Mouse (Mus musculus) embryonic facial prominence, embryonic 12.5 days (tissue): Measurements from ENCODE around the gene Birc6. TPM values are rescaled to one million over a fixed set of nuclear protein-coding genes. Genes with fewer than 3 reads are reported as not detected.
A peak's percentile ranks its signal among the peaks of the same experiment; 100 is the strongest.

Source experiments
- ATAC-seq: fragments of 200-750 bp; cut with Nextera tagmentation; 2 replicates; pipeline ENCODE4 v1.8.0; 2017; ENCODE audit not compliant: insufficient number of reproducible peaks, insufficient read depth, low FRiP score, low TSS enrichment
- H3K27ac ChIP-seq: fragments of 300-500 bp; sonication (generic); 2 replicates; pipeline ENCODE4 v1.5.1; 2016; ENCODE audit warnings: mild to moderate bottlenecking
- H3K27me3 ChIP-seq: fragments of 300-500 bp; sonication (generic); 2 replicates; pipeline ENCODE4 v1.6.1; 2016; ENCODE audit warnings: mild to moderate bottlenecking, moderate library complexity
- H3K36me3 ChIP-seq: fragments of 300-500 bp; sonication (generic); 2 replicates; pipeline ENCODE4 v1.6.1; 2016; ENCODE audit warnings: mild to moderate bottlenecking
- H3K4me1 ChIP-seq: fragments of 300-500 bp; sonication (generic); 2 replicates; pipeline ENCODE4 v1.6.1; 2016
- H3K4me2 ChIP-seq: fragments of 300-500 bp; sonication (generic); replicated peaks from 2 replicates; pipeline ENCODE4 v1.6.1; 2016; ENCODE audit warnings: mild to moderate bottlenecking, moderate library complexity
- H3K4me3 ChIP-seq: fragments of 300-500 bp; sonication (generic); 2 replicates; pipeline ENCODE4 v1.5.1; 2016; ENCODE audit warnings: mild to moderate bottlenecking
- H3K9ac ChIP-seq: fragments of 300-500 bp; sonication (generic); 2 replicates; pipeline ENCODE4 v1.6.1; 2016; ENCODE audit warnings: mild to moderate bottlenecking, moderate library complexity
- H3K9me3 ChIP-seq: fragments of 300-500 bp; sonication (generic); 2 replicates; pipeline ENCODE4 v1.6.1; 2016; ENCODE audit warnings: mild to moderate bottlenecking, moderate library complexity
- WGBS: fragments of 180-500 bp; shearing (Covaris S2); methylation state at CpG from one replicate; pipeline ENCODE4 v1.1.7; 2016; 5-methylcytosine and 5-hydroxymethylcytosine counted together
- polyA plus RNA-seq: library from polyadenylated mRNA; unstranded; fragments of >200 nt; fragmentation: Nextera tagmentation; extraction: Ambion mirVana; gene quantifications from 2 replicates; pipeline ENCODE4 v1.2.1, GENCODE M21; 2016

The Birc6 gene
- polyA plus RNA-seq = 96.5 and 98.3 TPM in 2 replicates

DNA sequence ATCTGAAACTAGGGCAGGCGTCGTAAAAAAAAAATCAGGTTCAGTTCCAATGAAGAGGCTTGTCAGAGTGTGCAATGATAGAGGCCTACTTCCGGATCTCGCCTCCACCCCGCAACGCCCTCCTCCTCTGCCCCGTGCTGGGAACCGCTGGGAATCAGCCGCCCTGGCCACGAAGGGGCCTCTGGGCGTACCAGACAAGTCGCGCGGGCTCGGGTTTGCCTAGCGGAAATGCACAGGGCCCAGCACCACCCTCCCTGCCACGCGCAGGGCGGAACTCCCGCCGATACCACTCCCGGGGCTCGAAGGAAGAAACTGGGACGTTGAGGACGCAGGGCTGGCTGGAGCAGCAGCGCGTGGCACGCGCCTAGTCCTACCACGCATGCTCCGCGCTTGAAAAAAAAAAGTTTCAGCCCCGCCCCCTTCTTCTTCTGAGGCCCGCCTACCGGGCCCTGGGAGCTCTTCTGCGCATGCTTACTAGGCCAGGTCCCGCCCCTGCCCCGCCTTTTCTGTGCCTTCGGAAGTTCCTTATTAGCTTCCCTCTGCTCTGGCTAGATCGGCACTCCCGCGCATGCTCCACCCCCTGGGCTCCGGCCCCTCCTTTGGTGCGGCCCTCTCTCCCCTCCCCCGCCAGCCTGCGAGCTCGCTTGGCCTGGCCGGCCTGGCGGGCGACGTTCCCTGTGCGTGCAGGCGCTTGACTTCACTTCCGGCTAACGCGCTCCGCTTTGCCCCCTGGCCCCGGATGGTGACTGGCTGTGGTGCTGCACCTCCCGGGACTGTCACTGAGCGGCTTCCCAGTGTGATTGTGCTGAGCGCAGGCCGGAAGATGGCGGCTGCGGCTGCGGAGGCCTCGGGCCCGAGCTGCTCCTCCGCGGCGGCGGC, at the start of gene Birc6:
Gene Birc6 (plus strand): TSS at position 567 of the 879 bp plus-strand sequence.
- peak within 1 kb of the TSS; percentile 77 for H3K4me3 ChIP-seq
- peak within 1 kb of the TSS; percentile 79 for H3K4me2 ChIP-seq
- H3K36me3 ChIP-seq = no peaks in the 10 kb centered on the region
- ATAC-seq = peak; percentile 97
- H3K4me1 ChIP-seq = peaks cover 16% of the 10 kb centered on the region
- no peaks in the 10 kb centered on the region for H3K27me3 ChIP-seq
- under 1% methylated on average over 71 of the region's 71 CpGs for WGBS
- H3K9me3 ChIP-seq = no peaks in the 10 kb centered on the region
- H3K9ac ChIP-seq = peak within 1 kb of the TSS; percentile 98
- H3K27ac ChIP-seq = peak within 1 kb of the TSS; percentile 98

DNA sequence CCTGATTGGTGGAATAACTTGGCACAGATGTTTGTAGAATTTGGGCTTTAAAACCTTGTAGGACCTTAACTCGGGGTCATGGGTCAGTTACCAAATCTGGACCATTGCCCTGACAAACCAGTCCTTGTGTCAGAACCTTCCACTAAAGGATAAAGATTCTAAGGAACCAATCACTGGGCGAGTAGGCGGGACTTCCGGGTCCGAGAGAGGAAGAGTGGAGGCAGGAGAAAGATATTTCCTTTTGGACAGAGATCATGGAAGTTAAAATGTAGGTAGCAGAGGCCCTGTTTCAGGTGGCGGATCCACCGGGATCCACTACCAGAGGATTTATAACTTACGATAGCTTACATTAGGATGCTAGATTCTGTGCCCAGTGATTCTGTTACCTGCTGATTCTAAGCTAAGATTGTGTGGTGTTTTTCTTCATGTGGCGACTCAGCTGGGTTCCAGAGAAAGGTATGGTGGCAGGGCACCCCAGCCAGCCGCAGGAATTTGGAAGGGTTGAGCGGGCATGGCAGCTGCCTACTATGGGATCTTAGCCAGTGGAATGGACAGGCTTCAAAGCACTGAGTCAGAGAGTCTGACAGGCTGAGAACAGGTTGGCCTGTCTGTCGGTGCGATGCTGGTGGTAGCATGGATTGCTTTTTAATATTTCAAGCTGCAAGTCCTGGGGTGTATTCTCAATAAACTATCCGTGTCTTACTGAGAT, 47.6 kb upstream of the Birc6 start:
- no peak for ATAC-seq
- Histone ChIP-seq H3K27ac (no peak overlapping the region), H3K9me3 (no peaks in the 10 kb centered on the region), H3K4me3 (no peak overlapping the region), H3K9ac (no peak overlapping the region), H3K4me2 (no peak overlapping the region), H3K36me3 (no peaks in the 10 kb centered on the region), H3K27me3 (no peaks in the 10 kb centered on the region), H3K4me1 (no peaks in the 10 kb centered on the region)
- 87% methylated on average over 14 of the region's 14 CpGs for WGBS

DNA sequence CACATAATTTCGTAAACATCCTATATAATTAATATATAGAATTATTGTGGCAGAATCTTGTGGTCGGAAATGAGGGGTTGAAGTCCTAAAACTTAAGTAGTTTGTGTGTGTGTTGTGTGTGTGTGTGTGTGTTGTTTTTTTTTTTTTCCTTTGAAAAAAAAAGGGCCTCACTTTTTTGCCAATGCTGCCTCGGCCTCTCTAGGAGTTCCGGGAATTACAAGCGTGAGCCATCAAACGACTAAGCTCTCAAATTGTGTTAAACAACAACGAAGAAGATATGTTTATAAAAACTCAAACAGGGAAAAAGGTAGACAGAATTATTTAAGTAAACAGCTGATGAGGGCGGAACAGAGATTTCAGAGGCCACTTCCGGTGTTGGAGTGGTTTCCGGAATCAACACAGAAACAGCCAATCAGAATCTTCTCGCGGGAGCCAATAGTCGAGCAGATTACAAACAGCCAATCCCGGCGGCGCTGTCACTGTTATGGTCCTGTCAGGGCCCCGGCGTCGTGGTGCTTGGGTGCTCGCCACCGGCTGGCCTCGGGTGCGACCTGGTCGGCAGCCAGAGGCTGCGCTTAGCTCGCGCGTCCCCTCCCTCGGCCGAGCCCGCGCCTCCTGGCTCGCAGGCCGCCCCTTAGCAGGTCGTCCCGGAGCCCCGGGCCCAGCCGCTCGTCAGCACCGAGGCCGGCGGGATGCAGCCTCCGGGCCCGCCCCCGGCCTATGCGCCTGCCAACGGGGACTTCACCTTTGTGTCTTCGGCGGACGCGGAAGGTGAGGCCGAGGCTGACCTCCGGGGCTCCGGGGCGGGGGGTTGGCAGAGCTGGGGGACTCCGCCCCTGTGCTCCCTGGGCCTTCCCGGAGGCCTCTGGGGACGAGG, 38.8 kb upstream of the Birc6 start, which contains the start of gene Yipf4:
Gene Yipf4 (plus strand): TSS at position 470 of the 877 bp plus-strand sequence.
- Histone ChIP-seq H3K4me1 (no peaks in the 10 kb centered on the region; the same call in 1 of the 2 replicates), H3K9ac (peak within 1 kb of the TSS; percentile 81), H3K36me3 (peaks cover 16% of the 10 kb centered on the region), H3K27me3 (no peaks in the 10 kb centered on the region), H3K27ac (peak within 1 kb of the TSS; percentile 72), H3K4me2 (peak within 1 kb of the TSS; percentile 59), H3K9me3 (no peaks in the 10 kb centered on the region), H3K4me3 (peak within 1 kb of the TSS; percentile 78)
- peak; percentile 98 for ATAC-seq
- WGBS = 4% methylated on average over 58 of the region's 58 CpGs

DNA sequence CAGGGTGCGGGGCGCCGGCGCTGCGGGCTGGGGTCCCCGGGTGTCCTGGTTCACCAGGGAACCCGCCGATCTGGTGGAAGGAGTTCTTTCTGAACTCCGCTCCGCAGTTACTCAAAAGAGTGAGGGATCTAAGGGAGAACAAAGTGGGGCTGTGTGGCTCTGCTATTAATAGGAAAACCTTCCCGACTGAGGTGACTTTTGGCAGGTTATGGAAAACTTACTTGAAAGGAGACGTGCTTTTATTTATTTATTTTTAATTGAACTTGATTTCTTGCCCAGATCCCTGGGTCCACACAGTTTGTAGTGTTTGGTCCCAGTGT, 38.2 kb upstream of the Birc6 start:
- H3K9me3 ChIP-seq = no peaks in the 10 kb centered on the region
- H3K4me1 ChIP-seq = no peaks in the 10 kb centered on the region; the same call in 1 of the 2 replicates
- under 1% methylated on average over 12 of the region's 12 CpGs for WGBS
- peak overlapping the region; percentile 72 for H3K27ac ChIP-seq
- peak overlapping the region; percentile 59 for H3K4me2 ChIP-seq
- H3K27me3 ChIP-seq = no peaks in the 10 kb centered on the region
- peak overlapping the region; percentile 78 for H3K4me3 ChIP-seq
- no peak for ATAC-seq
- peaks cover 22% of the 10 kb centered on the region for H3K36me3 ChIP-seq
- peak overlapping the region; percentile 81 for H3K9ac ChIP-seq

DNA sequence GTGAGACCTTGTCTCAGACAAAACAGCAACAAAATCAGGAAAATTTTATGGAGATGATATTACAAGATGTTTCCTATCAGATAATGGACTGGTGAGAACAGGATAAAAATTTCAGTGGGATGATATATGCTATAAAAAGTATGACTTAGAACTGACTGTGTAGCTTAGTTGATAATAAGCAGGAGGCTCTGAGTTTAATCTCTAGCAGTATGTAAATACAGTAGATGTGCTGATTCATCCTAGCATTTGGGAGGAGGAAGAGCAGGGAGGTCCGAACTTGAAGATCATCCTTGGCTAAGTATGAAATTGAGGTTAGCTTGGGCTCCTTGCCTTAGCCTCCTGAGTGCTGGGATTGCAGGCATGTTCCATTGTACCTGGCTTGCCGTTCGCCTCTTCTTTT, 36.5 kb upstream of the Birc6 start:
- ATAC-seq = no peak
- no peak overlapping the region for H3K4me3 ChIP-seq
- no peak overlapping the region for H3K9ac ChIP-seq
- WGBS = 97% methylated on average over 3 of the region's 3 CpGs
- peaks cover 29% of the 10 kb centered on the region for H3K36me3 ChIP-seq
- no peak overlapping the region for H3K27ac ChIP-seq
- H3K9me3 ChIP-seq = no peaks in the 10 kb centered on the region
- H3K4me1 ChIP-seq = no peaks in the 10 kb centered on the region; the same call in 1 of the 2 replicates
- H3K27me3 ChIP-seq = no peaks in the 10 kb centered on the region
- H3K4me2 ChIP-seq = no peak overlapping the region

DNA sequence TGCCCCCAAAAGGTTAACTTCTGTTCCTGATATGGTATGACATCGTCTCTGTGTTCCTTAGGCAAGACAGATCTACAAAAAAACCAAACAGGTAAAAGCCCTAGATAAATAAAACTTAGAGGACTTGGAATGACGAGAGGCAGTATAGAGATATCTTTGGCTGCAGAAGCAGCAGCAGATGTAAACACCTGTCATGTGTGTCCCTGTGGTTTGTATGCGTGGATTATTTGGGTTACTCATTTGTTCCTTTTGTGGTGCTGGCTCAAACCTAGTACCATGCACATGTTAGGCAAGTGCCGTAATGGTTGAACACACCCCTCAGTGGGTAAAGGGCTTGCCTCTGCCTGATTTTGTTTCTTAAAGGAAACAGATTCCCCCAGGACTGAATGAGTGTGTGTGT, 27.9 kb upstream of the Birc6 start:
- Histone ChIP-seq H3K36me3 (peaks cover 29% of the 10 kb centered on the region), H3K9ac (no peak overlapping the region), H3K9me3 (no peaks in the 10 kb centered on the region), H3K27ac (no peak overlapping the region), H3K4me2 (no peak overlapping the region), H3K27me3 (no peaks in the 10 kb centered on the region), H3K4me1 (no peaks in the 10 kb centered on the region), H3K4me3 (no peak overlapping the region)
- ATAC-seq = no peak
- WGBS = 93% methylated on average over 4 of the region's 4 CpGs

DNA sequence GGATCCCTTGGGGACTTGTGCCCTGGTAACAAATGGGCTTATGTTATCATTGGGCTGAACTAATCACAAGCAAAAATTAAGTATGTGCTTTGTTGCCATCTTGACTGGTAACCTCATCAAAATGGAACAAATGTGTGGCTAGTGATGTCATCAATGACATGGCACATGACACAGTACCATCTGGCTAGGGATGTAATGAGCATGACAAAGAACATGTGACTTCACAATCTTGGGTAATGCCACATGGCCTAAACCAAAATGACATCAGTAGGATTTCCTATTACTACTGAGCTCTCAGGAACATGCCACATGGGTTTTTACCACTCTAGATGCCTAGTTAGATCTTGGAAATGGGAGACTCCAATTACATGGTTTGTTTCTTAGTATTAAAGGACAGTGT, 27.0 kb upstream of the Birc6 start:
- no peak for ATAC-seq
- Histone ChIP-seq H3K9ac (no peak overlapping the region), H3K4me2 (no peak overlapping the region), H3K4me1 (no peaks in the 10 kb centered on the region), H3K9me3 (no peaks in the 10 kb centered on the region), H3K27me3 (no peaks in the 10 kb centered on the region), H3K4me3 (no peak overlapping the region), H3K27ac (no peak overlapping the region), H3K36me3 (peaks cover 26% of the 10 kb centered on the region)

DNA sequence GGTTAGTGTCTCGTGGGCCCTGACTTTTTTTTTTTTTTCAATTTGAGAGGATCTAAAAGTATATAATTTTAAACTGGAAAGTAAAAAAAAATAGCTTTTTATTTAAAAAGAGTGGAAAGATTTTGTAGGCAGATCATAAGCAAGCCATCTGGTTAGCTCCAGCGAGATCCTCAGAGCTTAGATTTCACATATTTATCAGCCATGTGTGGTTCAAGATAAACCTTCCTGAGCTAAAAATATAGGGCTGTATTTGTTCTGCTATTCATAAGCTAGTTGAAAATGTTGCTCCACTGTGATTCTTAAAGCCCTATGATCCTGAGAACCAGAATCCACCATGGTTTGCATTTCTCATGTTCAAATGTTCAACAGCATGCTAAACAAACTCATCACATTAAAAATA, 20.2 kb upstream of the Birc6 start:
- no peak for ATAC-seq

DNA sequence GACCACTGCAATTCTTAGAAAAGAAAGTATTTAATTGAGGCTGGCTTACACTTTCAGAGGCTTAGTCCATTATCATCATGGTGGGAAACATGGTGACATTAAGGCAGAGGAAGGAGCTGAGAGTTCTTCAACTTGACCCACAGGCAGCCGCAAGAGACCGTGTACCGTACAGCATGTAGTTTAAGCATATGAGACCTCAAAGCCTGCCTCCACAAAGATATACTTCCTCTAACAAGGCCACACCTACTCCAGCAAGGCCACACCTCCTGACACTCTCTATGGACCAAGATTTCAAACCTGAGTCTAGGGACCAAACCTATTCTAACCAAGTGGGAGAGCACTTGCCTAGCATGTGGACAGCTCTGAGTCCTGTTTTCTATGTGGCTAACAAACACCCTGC, 19.5 kb upstream of the Birc6 start:
- H3K36me3 ChIP-seq = no peaks in the 10 kb centered on the region
- no peak overlapping the region for H3K27ac ChIP-seq
- no peak overlapping the region for H3K4me2 ChIP-seq
- no peaks in the 10 kb centered on the region for H3K4me1 ChIP-seq
- no peaks in the 10 kb centered on the region for H3K27me3 ChIP-seq
- no peak overlapping the region for H3K4me3 ChIP-seq
- 90% methylated on average over 3 of the region's 3 CpGs for WGBS
- no peaks in the 10 kb centered on the region for H3K9me3 ChIP-seq
- no peak overlapping the region for H3K9ac ChIP-seq
- ATAC-seq = no peak

More for the DNA sequence above, 20.2 kb upstream of the Birc6 start:
- Histone ChIP-seq H3K4me3 (no peak overlapping the region), H3K36me3 (no peaks in the 10 kb centered on the region), H3K27ac (no peak overlapping the region), H3K9me3 (no peaks in the 10 kb centered on the region), H3K27me3 (no peaks in the 10 kb centered on the region), H3K4me1 (no peaks in the 10 kb centered on the region), H3K4me2 (no peak overlapping the region), H3K9ac (no peak overlapping the region)
- 83% methylated on average over 2 of the region's 2 CpGs for WGBS

DNA sequence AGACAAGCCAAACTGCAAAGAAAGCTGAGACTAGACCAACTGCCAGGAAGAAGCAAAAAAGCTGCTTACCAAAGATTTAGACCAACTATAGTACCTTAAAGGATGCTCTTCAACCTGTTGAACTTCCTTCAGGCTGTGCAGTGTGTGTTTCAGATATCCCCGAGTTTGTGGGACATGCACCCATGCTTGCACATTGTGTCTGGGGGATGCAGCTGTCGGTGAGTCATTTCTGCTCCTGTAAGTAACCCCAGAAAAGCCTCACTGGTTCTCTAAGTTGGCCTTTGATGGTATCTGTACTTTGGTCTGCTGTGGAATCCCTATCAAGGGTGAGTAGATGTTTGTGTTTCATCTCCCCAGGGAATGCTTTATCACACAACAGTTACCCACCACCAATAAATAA, 15.8 kb upstream of the Birc6 start:
- 83% methylated on average over 2 of the region's 2 CpGs for WGBS
- no peak overlapping the region for H3K4me2 ChIP-seq
- ATAC-seq = no peak

More for the DNA sequence above, 15.8 kb upstream of the Birc6 start:
- H3K27ac ChIP-seq = no peak overlapping the region
- H3K9ac ChIP-seq = no peak overlapping the region
- H3K27me3 ChIP-seq = no peaks in the 10 kb centered on the region
- H3K4me1 ChIP-seq = no peaks in the 10 kb centered on the region
- H3K4me3 ChIP-seq = no peak overlapping the region
- no peaks in the 10 kb centered on the region for H3K9me3 ChIP-seq
- no peaks in the 10 kb centered on the region for H3K36me3 ChIP-seq
